Mouse (Mus musculus) liver, embryonic 14.5 days (tissue): Measurements from ENCODE around the gene Zfpm1.

Experiments
- CTCF ChIP-seq: IDR thresholded peaks from 2 replicates; pipeline ENCODE4 v1.5.1; 2016; ENCODE audit warnings: antibody characterized with exemption, low read depth, control low read depth
- EP300 ChIP-seq: IDR thresholded peaks from 2 replicates; pipeline ENCODE4 v1.6.1; 2016; ENCODE audit warnings: antibody characterized with exemption, low read depth

GRCm38 (mm10) chr8:122344219-122344618 lies 62.3 kb downstream of the Zfpm1 start:
- no peak for TF ChIP-seq CTCF
- no peak for TF ChIP-seq EP300
